Mouse (Mus musculus): ENCODE results near the gene Slc2a8.

GRCm38 (mm10) chr2:32983617-32984016 is 1.7 kb upstream of the Slc2a8 start:
- TF ChIP-seq CTCF (IDR thresholded peaks at IDR 0.05; ENCODE audit: control insufficient read depth, insufficient read depth, low read length) (no peak), POLR2A (IDR thresholded peaks at IDR 0.05; ENCODE audit: borderline replicate concordance, control insufficient read depth, low read depth, low read length) (no peak)

Data from bone marrow, adult 2 months (tissue).